Mouse (Mus musculus): ENCODE results near the gene Olfr691. TPM values are rescaled to one million over a fixed set of nuclear protein-coding genes. Genes with fewer than 3 reads are reported as not detected.

Gene Olfr691
- polyA plus RNA-seq, 1 experiment from 2014 or later, result 0.14 TPM

DNA sequence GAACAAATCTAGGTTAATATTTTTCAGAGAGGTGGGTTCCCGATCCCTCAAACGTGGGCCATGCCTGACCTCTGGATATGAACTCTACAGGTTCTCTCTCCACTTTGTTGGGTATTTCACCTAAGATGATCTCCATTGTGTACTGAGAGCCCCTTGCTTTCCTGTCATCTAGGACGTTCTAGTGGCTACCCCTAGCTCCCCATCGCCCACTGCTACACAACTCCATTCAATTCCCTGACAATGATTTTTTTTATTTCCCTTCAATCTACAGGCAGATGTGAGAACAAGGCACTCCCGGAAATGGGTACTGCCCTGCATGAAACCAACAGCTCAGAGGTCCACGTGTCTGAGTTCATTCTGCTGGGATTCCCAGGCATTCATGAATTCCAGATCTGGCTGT is 54.3 kb downstream of the Olfr691 start, which contains the start of gene Olfr688:
TSS of gene Olfr688 (plus strand) at position 301 of the 400 bp plus-strand sequence.
- no peaks in the 10 kb centered on the region for H3K36me3 ChIP-seq (ENCODE audit: control insufficient read depth, insufficient read depth)
- H3K9ac ChIP-seq (ENCODE audit: low read length), result no peak within 1 kb of the TSS
- H3K27ac ChIP-seq (ENCODE audit: low read length), result no peak within 1 kb of the TSS
- no peak within 1 kb of the TSS for H3K4me2 ChIP-seq (ENCODE audit: low read depth, low read length)
- no peaks in the 10 kb centered on the region for H3K4me1 ChIP-seq (ENCODE audit: control insufficient read depth, insufficient read depth, low read length)
- no peaks in the 10 kb centered on the region for H3K9me3 ChIP-seq (replicated peaks; ENCODE audit: control insufficient read depth, low read length)
- ATAC-seq (replicated peaks; ENCODE audit: extremely low read depth, insufficient read depth, low FRiP score), result no peak
- H3K4me3 ChIP-seq (ENCODE audit: low read length), result no peak within 1 kb of the TSS
- no peaks in the 10 kb centered on the region for H3K27me3 ChIP-seq (ENCODE audit: control insufficient read depth, insufficient read depth, low read length)
- WGBS, result 72% methylated on average over 6 of the region's 6 CpGs

Other genes with a start within 250 kb of the Olfr691 start
- not detected in 2 replicates for gene Olfr680-ps1, start 249.5 kb downstream of the Olfr691 start, polyA plus RNA-seq (2015; fragmentation: Nextera tagmentation; extraction: Ambion mirVana)
- not detected in 2 replicates for gene Olfr681, start 225.4 kb downstream of the Olfr691 start, polyA plus RNA-seq (2015; fragmentation: Nextera tagmentation; extraction: Ambion mirVana)
- gene Olfr683, start 195.3 kb downstream of the Olfr691 start, polyA plus RNA-seq (2015; fragmentation: Nextera tagmentation; extraction: Ambion mirVana), result not detected in 2 replicates
- not detected in 2 replicates for gene Olfr684, start 178.6 kb downstream of the Olfr691 start, polyA plus RNA-seq (2015; fragmentation: Nextera tagmentation; extraction: Ambion mirVana)
- not detected in 2 replicates for gene Olfr685, start 156.3 kb downstream of the Olfr691 start, polyA plus RNA-seq (2015; fragmentation: Nextera tagmentation; extraction: Ambion mirVana)
- gene Olfr686, start 134.8 kb downstream of the Olfr691 start, polyA plus RNA-seq (2015; fragmentation: Nextera tagmentation; extraction: Ambion mirVana), result not detected in 2 replicates
- not detected in 2 replicates for gene Olfr688, start 54.2 kb downstream of the Olfr691 start, polyA plus RNA-seq (2015; fragmentation: Nextera tagmentation; extraction: Ambion mirVana)
- not detected in 2 replicates for gene Olfr689, start 31.1 kb downstream of the Olfr691 start, polyA plus RNA-seq (2015; fragmentation: Nextera tagmentation; extraction: Ambion mirVana)
- gene Olfr690, start 8.2 kb downstream of the Olfr691 start, polyA plus RNA-seq (2015; fragmentation: Nextera tagmentation; extraction: Ambion mirVana), result not detected in 2 replicates
- not detected in 2 replicates for gene Olfr692, start 26.0 kb upstream of the Olfr691 start, polyA plus RNA-seq (2015; fragmentation: Nextera tagmentation; extraction: Ambion mirVana)
- gene Gm5901, start 32.8 kb upstream of the Olfr691 start, polyA plus RNA-seq (2015; fragmentation: Nextera tagmentation; extraction: Ambion mirVana), result not detected in 2 replicates
- 32.5 and 34.5 TPM in 2 replicates for gene Fam160a2, start 57.8 kb upstream of the Olfr691 start, polyA plus RNA-seq (2015; fragmentation: Nextera tagmentation; extraction: Ambion mirVana)
- 0.05 TPM in 1 of 2 replicates, not detected in the other for gene Cnga4, start 62.3 kb upstream of the Olfr691 start, polyA plus RNA-seq (2015; fragmentation: Nextera tagmentation; extraction: Ambion mirVana)
- gene Cckbr, start 83.5 kb upstream of the Olfr691 start, polyA plus RNA-seq (2015; fragmentation: Nextera tagmentation; extraction: Ambion mirVana), result not detected in 2 replicates
- gene Cavin3, start 140.0 kb upstream of the Olfr691 start, polyA plus RNA-seq (2015; fragmentation: Nextera tagmentation; extraction: Ambion mirVana), result 97.4 and 97.5 TPM in 2 replicates
- 61.7 and 65.0 TPM in 2 replicates for gene Smpd1, start 212.1 kb upstream of the Olfr691 start, polyA plus RNA-seq (2015; fragmentation: Nextera tagmentation; extraction: Ambion mirVana)
- 44.5 and 49.5 TPM in 2 replicates for gene Apbb1, start 239.4 kb upstream of the Olfr691 start, polyA plus RNA-seq (2015; fragmentation: Nextera tagmentation; extraction: Ambion mirVana)